Mouse (Mus musculus) liver, embryonic 14.5 days (tissue): ENCODE measurements at regions not wholly inside any gene's neighbourhood (a gene's known extent, or its start where the extent isn't known, plus 50 kb on each side); places are given as distances from the start of the nearest gene placed in this dataset.

Experiments
- ATAC-seq: fragments of 200-750 bp; cut with Nextera tagmentation; 2 replicates; pipeline ENCODE4 v1.8.0; 2017; ENCODE audit warnings: moderate number of reproducible peaks, mild to moderate bottlenecking, moderate library complexity; ENCODE audit not compliant: insufficient read depth
- DNase-seq, 3 experiments: peaks; one replicate each; pipeline ENCODE4 v3.0.0-alpha.2; 2012 to 2013; ENCODE audit warnings: low read depth in 3 of 3, low spot score in 3 of 3
- H3K27ac ChIP-seq: fragments of 300-500 bp; sonication (generic); 2 replicates; pipeline ENCODE4 v1.5.1; 2014; ENCODE audit warnings: moderate library complexity, mild to moderate bottlenecking, control low read depth, inconsistent platforms
- H3K27me3 ChIP-seq: fragments of 300-500 bp; sonication (generic); 2 replicates; pipeline ENCODE4 v1.6.1; 2014; ENCODE audit warnings: mild to moderate bottlenecking, low read length, moderate library complexity; ENCODE audit not compliant: control insufficient read depth, insufficient read depth
- H3K36me3 ChIP-seq: fragments of 300-500 bp; sonication (generic); replicated peaks from 2 replicates; pipeline ENCODE4 v1.6.1; 2014; ENCODE audit warnings: low read depth; ENCODE audit not compliant: control insufficient read depth, insufficient read depth
- H3K4me1 ChIP-seq, 2 experiments: fragments of 200-500 bp in 1 of 2; fragments of 300-500 bp in 1 of 2; sonication (generic) in 1 of 2; replicated peaks; 2 replicates each; pipeline ENCODE4 v1.6.1; 2012 to 2014; ENCODE audit warnings: antibody characterized with exemption in 1 of 2, inconsistent platforms in 1 of 2, low read length in 1 of 2; ENCODE audit not compliant: control insufficient read depth in 2 of 2, insufficient read depth in 2 of 2
- H3K4me2 ChIP-seq: fragments of 300-500 bp; sonication (generic); 2 replicates; pipeline ENCODE4 v1.6.1; 2014; ENCODE audit warnings: low read depth, mild to moderate bottlenecking, control low read depth, moderate library complexity
- H3K4me3 ChIP-seq, 2 experiments: fragments of 200-500 bp in 1 of 2; fragments of 300-500 bp in 1 of 2; sonication (generic) in 1 of 2; 2 replicates each; pipeline ENCODE4 v1.5.1; 2012 to 2014; ENCODE audit warnings: low read depth in 2 of 2, low read length in 2 of 2, mild to moderate bottlenecking in 2 of 2, control low read depth in 1 of 2, inconsistent platforms in 1 of 2, moderate library complexity in 1 of 2; ENCODE audit not compliant: insufficient read depth in 1 of 2
- H3K9ac ChIP-seq: fragments of 300-500 bp; sonication (generic); replicated peaks from 2 replicates; pipeline ENCODE4 v1.6.1; 2014; ENCODE audit warnings: mild to moderate bottlenecking, control low read depth, moderate library complexity
- H3K9me3 ChIP-seq: fragments of 300-500 bp; sonication (generic); 2 replicates; pipeline ENCODE4 v1.6.1; 2016; ENCODE audit warnings: low read length, mixed read lengths; ENCODE audit not compliant: control insufficient read depth
- CTCF ChIP-seq: IDR thresholded peaks from 2 replicates; pipeline ENCODE4 v1.5.1; 2016; ENCODE audit warnings: antibody characterized with exemption, low read depth, control low read depth
- EP300 ChIP-seq: IDR thresholded peaks from 2 replicates; pipeline ENCODE4 v1.6.1; 2016; ENCODE audit warnings: antibody characterized with exemption, low read depth
- WGBS: fragments of 180-500 bp; shearing (Covaris S2); extraction: QIAGEN DNeasy Blood & Tissue Kit; methylation state at CpG from one replicate; pipeline ENCODE4 v1.1.7; 2014; ENCODE audit not compliant: insufficient replicate concordance; 5-methylcytosine and 5-hydroxymethylcytosine counted together

GRCm38 (mm10) chr15:51504016-51504760, 2380.5 kb upstream of the Gm7489 start:
- Histone ChIP-seq H3K27ac (no peak overlapping the region), H3K4me3 (no peak overlapping the region), H3K27me3 (no peaks in the 10 kb centered on the region), H3K9me3 (no peaks in the 10 kb centered on the region), H3K36me3 (no peaks in the 10 kb centered on the region), H3K9ac (no peak overlapping the region), H3K4me2 (no peak overlapping the region), H3K4me1 (no peaks in the 10 kb centered on the region)
- 73% methylated on average over 11 of the region's 11 CpGs for WGBS
- no peak for TF ChIP-seq CTCF
- TF ChIP-seq EP300 = no peak
- no peak for DNase-seq
- ATAC-seq = no peak

DNA sequence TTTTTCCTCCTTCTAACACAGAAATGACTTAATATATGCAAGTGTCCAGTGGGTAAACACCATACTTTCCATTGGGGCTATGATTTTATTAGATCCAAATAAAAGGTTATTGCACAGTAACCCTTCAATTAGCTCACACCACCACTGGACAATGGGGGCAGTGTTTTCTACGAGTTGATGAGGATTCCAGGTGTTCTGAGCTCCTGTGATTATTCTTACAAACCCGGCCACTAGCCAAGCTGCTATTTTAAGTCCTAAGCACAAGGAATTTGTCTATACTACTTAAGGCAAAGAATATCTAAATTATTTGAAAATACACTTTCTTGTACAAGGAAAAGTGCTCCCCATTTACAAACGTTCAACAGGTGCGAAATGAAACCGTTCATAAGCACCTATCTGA, 2379.9 kb upstream of the Gm7489 start:
- TF ChIP-seq EP300 (no peak), CTCF (no peak)
- H3K4me1 ChIP-seq = no peaks in the 10 kb centered on the region
- no peak overlapping the region for H3K4me2 ChIP-seq
- 61% methylated on average over 5 of the region's 5 CpGs for WGBS
- DNase-seq = no peak
- no peaks in the 10 kb centered on the region for H3K9me3 ChIP-seq
- ATAC-seq = no peak
- H3K9ac ChIP-seq = no peak overlapping the region
- no peaks in the 10 kb centered on the region for H3K27me3 ChIP-seq
- H3K27ac ChIP-seq = no peak overlapping the region
- no peaks in the 10 kb centered on the region for H3K36me3 ChIP-seq
- H3K4me3 ChIP-seq = no peak overlapping the region

DNA sequence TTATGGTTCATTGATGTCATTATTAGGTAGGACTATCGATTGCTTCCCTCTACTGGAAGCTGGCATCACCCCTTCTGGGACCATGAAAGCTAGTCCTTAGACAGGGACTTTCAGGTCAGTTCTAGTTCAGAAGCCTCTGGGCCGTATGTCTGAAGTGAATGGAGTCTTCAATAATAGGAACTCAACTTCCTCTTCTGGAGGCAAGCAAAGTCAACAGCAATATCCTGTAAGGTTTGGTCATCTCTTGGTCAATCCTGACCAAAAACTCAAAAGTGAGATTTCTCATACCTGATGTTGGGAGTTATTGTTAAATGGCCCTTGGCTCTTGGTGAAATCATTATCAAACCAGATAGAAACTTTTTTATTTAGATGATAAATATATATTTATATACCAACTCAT, 2377.6 kb upstream of the Gm7489 start:
- Histone ChIP-seq H3K4me1 (no peaks in the 10 kb centered on the region), H3K4me3 (no peak overlapping the region), H3K36me3 (no peaks in the 10 kb centered on the region), H3K27ac (no peak overlapping the region), H3K9me3 (no peaks in the 10 kb centered on the region), H3K4me2 (no peak overlapping the region), H3K27me3 (no peaks in the 10 kb centered on the region), H3K9ac (no peak overlapping the region)
- no peak for DNase-seq
- ATAC-seq = no peak
- no peak for TF ChIP-seq CTCF
- TF ChIP-seq EP300 = no peak
- 54% methylated on average over 2 of the region's 2 CpGs for WGBS

GRCm38 (mm10) chr15:51511319-51511718, 2373.4 kb upstream of the Gm7489 start:
- H3K4me3 ChIP-seq = no peak overlapping the region
- no peak overlapping the region for H3K9ac ChIP-seq
- H3K9me3 ChIP-seq = no peaks in the 10 kb centered on the region
- no peaks in the 10 kb centered on the region for H3K36me3 ChIP-seq
- H3K27ac ChIP-seq = no peak overlapping the region
- TF ChIP-seq CTCF = no peak
- WGBS = 53% methylated on average over 5 of the region's 5 CpGs
- no peak overlapping the region for H3K4me2 ChIP-seq
- no peaks in the 10 kb centered on the region for H3K27me3 ChIP-seq
- DNase-seq (no peak), ATAC-seq (no peak)
- no peaks in the 10 kb centered on the region for H3K4me1 ChIP-seq

DNA sequence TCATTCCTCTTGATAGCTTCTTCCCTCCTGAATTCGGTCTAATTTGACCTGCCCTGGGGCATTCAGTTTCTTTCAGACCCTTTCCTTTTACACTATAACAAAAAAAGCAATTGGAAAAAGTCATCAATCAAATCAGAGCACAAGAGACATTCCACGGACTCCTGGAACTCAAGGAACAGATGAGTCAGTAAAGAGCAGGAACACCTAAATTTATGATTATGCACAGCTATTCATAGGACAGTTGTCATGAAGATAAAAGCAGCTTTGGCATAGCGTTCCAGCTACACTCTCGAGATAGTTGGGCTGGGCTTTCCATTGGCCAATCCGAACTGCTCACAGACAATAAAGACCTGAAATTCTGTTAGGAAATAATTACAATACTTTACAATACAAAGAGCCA, 2348.4 kb upstream of the Gm7489 start:
- TF ChIP-seq EP300 = no peak
- TF ChIP-seq CTCF = no peak
- Histone ChIP-seq H3K4me2 (no peak overlapping the region), H3K9me3 (no peaks in the 10 kb centered on the region), H3K36me3 (no peaks in the 10 kb centered on the region), H3K27me3 (no peaks in the 10 kb centered on the region), H3K4me1 (no peaks in the 10 kb centered on the region), H3K4me3 (no peak overlapping the region), H3K27ac (no peak overlapping the region), H3K9ac (no peak overlapping the region)
- ATAC-seq = no peak
- 54% methylated on average over 5 of the region's 5 CpGs for WGBS
- DNase-seq = no peak
